Mouse (Mus musculus) intestine, postnatal 0 days (tissue): Measurements from ENCODE around the gene Col19a1. TPM values are rescaled to one million over a fixed set of nuclear protein-coding genes. Genes with fewer than 3 reads are reported as not detected.

Experiments used
- ATAC-seq: fragments of 200-750 bp; cut with Nextera tagmentation; 2 replicates; pipeline ENCODE4 v1.8.0; 2017; ENCODE audit warnings: mild to moderate bottlenecking, moderate TSS enrichment, moderate library complexity
- H3K27ac ChIP-seq: fragments of 300-500 bp; sonication (generic); 2 replicates; pipeline ENCODE4 v1.5.1; 2014; ENCODE audit warnings: mild to moderate bottlenecking, low read depth, low read length, moderate library complexity
- H3K27me3 ChIP-seq: fragments of 300-500 bp; sonication (generic); replicated peaks from 2 replicates; pipeline ENCODE4 v1.6.1; 2014; ENCODE audit warnings: low read length, mixed read lengths; ENCODE audit not compliant: control insufficient read depth, insufficient read depth
- H3K36me3 ChIP-seq: fragments of 300-500 bp; sonication (generic); 2 replicates; pipeline ENCODE4 v1.6.1; 2014; ENCODE audit warnings: mild to moderate bottlenecking, moderate library complexity; ENCODE audit not compliant: control insufficient read depth, insufficient read depth
- H3K4me1 ChIP-seq: fragments of 300-500 bp; sonication (generic); replicated peaks from 2 replicates; pipeline ENCODE4 v1.6.1; 2014; ENCODE audit warnings: antibody characterized with exemption, low read length, mixed read lengths; ENCODE audit not compliant: control insufficient read depth, insufficient read depth
- H3K4me2 ChIP-seq: fragments of 300-500 bp; sonication (generic); replicated peaks from 2 replicates; pipeline ENCODE4 v1.6.1; 2014; ENCODE audit warnings: low read depth, mild to moderate bottlenecking, moderate library complexity
- H3K4me3 ChIP-seq: fragments of 300-500 bp; sonication (generic); 2 replicates; pipeline ENCODE4 v1.5.1; 2014; ENCODE audit warnings: low read depth, low read length
- H3K9ac ChIP-seq: fragments of 300-500 bp; sonication (generic); 2 replicates; pipeline ENCODE4 v1.6.1; 2014; ENCODE audit warnings: mild to moderate bottlenecking, low read depth, low read length
- H3K9me3 ChIP-seq: fragments of 300-500 bp; sonication (generic); 2 replicates; pipeline ENCODE4 v1.6.1; 2016; ENCODE audit warnings: mixed run types; ENCODE audit not compliant: control insufficient read depth
- CTCF ChIP-seq: sonication (generic); IDR thresholded peaks from 2 replicates; pipeline ENCODE4 v1.5.1; 2016; ENCODE audit warnings: low read depth, mild to moderate bottlenecking, control low read depth, antibody characterized with exemption, moderate library complexity
- WGBS: fragments of 180-500 bp; shearing (Covaris S2); extraction: QIAGEN DNeasy Blood & Tissue Kit; methylation state at CpG from one replicate; pipeline ENCODE4 v1.1.7; 2014; 5-methylcytosine and 5-hydroxymethylcytosine counted together
- polyA plus RNA-seq: library from polyadenylated mRNA; unstranded; fragments of >200 nt; fragmentation: Nextera tagmentation; extraction: Ambion mirVana; gene quantifications from 2 replicates; pipeline ENCODE4 v1.2.1, GENCODE M21; 2015

Gene Col19a1
- polyA plus RNA-seq, 1 experiment from 2014 or later, result 0.38 TPM

GRCm38 (mm10) chr1:24471096-24471710 is 116.1 kb downstream of the Col19a1 start:
- 74% methylated on average over 7 of the region's 7 CpGs for WGBS
- no peaks in the 10 kb centered on the region for H3K36me3 ChIP-seq
- TF ChIP-seq CTCF, result no peak
- ATAC-seq, result no peak
- no peaks in the 10 kb centered on the region for H3K9me3 ChIP-seq
- no peaks in the 10 kb centered on the region for H3K27me3 ChIP-seq
- H3K4me2 ChIP-seq, result no peak overlapping the region
- H3K27ac ChIP-seq, result no peak overlapping the region
- no peak overlapping the region for H3K9ac ChIP-seq
- H3K4me3 ChIP-seq, result no peak overlapping the region
- no peaks in the 10 kb centered on the region for H3K4me1 ChIP-seq

GRCm38 (mm10) chr1:24470633-24471032 is 116.6 kb downstream of the Col19a1 start:
- no peak overlapping the region for H3K4me2 ChIP-seq
- H3K27me3 ChIP-seq, result no peaks in the 10 kb centered on the region
- no peaks in the 10 kb centered on the region for H3K4me1 ChIP-seq
- no peaks in the 10 kb centered on the region for H3K36me3 ChIP-seq
- WGBS, result 83% methylated on average over 5 of the region's 5 CpGs
- H3K4me3 ChIP-seq, result no peak overlapping the region
- ATAC-seq, result no peak
- no peak overlapping the region for H3K9ac ChIP-seq
- H3K9me3 ChIP-seq, result no peaks in the 10 kb centered on the region
- H3K27ac ChIP-seq, result no peak overlapping the region
- no peak for TF ChIP-seq CTCF

GRCm38 (mm10) chr1:24461305-24461887 is 125.9 kb downstream of the Col19a1 start:
- H3K36me3 ChIP-seq, result no peaks in the 10 kb centered on the region
- no peaks in the 10 kb centered on the region for H3K4me1 ChIP-seq
- H3K27me3 ChIP-seq, result no peaks in the 10 kb centered on the region
- H3K9me3 ChIP-seq, result no peaks in the 10 kb centered on the region
- H3K9ac ChIP-seq, result no peak overlapping the region
- 54% methylated on average over 3 of the region's 3 CpGs for WGBS
- no peak overlapping the region for H3K4me2 ChIP-seq
- H3K27ac ChIP-seq, result no peak overlapping the region
- ATAC-seq, result no peak
- H3K4me3 ChIP-seq, result no peak overlapping the region
- no peak for TF ChIP-seq CTCF

GRCm38 (mm10) chr1:24458015-24458414 is 129.3 kb downstream of the Col19a1 start:
- Histone ChIP-seq H3K4me2 (no peak overlapping the region), H3K4me3 (no peak overlapping the region), H3K4me1 (no peaks in the 10 kb centered on the region), H3K9me3 (no peaks in the 10 kb centered on the region), H3K9ac (no peak overlapping the region), H3K36me3 (no peaks in the 10 kb centered on the region), H3K27ac (no peak overlapping the region), H3K27me3 (no peaks in the 10 kb centered on the region)
- TF ChIP-seq CTCF, result no peak
- WGBS, result 73% methylated on average over 2 of the region's 2 CpGs
- no peak for ATAC-seq

- H3K9ac ChIP-seq, result no peak overlapping the region
- no peaks in the 10 kb centered on the region for H3K4me1 ChIP-seq
- H3K4me2 ChIP-seq, result no peak overlapping the region
- TF ChIP-seq CTCF, result no peak
- WGBS, result 53% methylated on average over 10 of the region's 10 CpGs
- no peak overlapping the region for H3K4me3 ChIP-seq
- ATAC-seq, result no peak
- no peaks in the 10 kb centered on the region for H3K9me3 ChIP-seq
- H3K27me3 ChIP-seq, result no peaks in the 10 kb centered on the region
- no peak overlapping the region for H3K27ac ChIP-seq
- no peaks in the 10 kb centered on the region for H3K36me3 ChIP-seq
These were observed 134.6 kb downstream of the Col19a1 start for GRCm38 (mm10) chr1:24452572-24453269.

GRCm38 (mm10) chr1:24452159-24452558 is 135.1 kb downstream of the Col19a1 start:
- no peak for TF ChIP-seq CTCF
- Histone ChIP-seq H3K27ac (no peak overlapping the region), H3K9me3 (no peaks in the 10 kb centered on the region), H3K4me3 (no peak overlapping the region), H3K27me3 (no peaks in the 10 kb centered on the region), H3K9ac (no peak overlapping the region), H3K36me3 (no peaks in the 10 kb centered on the region), H3K4me2 (no peak overlapping the region), H3K4me1 (no peaks in the 10 kb centered on the region)
- 55% methylated on average over 7 of the region's 7 CpGs for WGBS
- ATAC-seq, result no peak
